Mouse (Mus musculus): ENCODE measurements at regions not wholly inside any gene's neighbourhood (a gene's known extent, or its start where the extent isn't known, plus 50 kb on each side); places are given as distances from the start of the nearest gene placed in this dataset.

GRCm38 (mm10) chr12:65559036-65559435 is 333.7 kb downstream of the Wdr20rt start:
- TF ChIP-seq CTCF (IDR thresholded peaks at IDR 0.05; ENCODE audit: insufficient read depth, low read depth, low read length) (no peak), POLR2A (IDR thresholded peaks at IDR 0.05; ENCODE audit: insufficient read depth, low read depth, low read length) (no peak)

All from olfactory bulb, adult 2 months (tissue).